ENCODE assay signal across 31 mouse cellular contexts in the genomic region with DNA sequence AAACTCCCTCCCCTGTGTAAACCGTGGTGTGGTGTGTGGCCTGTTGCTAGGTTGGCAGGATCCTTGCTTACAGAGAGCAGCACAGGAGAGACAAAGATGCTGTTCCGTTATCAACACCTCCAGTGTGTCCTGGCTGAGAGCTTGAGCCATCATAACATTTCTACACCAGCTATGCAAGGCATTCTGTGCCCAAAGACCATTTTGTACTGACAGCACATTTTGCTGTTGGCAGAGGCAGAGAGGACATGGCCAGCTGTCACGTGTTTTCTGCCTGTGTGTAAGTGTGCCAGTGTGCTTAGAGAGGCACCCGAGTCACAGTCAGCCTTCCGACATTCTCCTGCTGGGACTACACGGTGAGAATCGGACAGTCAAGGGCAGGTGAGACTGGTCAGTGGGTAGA. TPM values are rescaled to one million over a fixed set of nuclear protein-coding genes. Genes with fewer than 3 reads are reported as not detected.
DNase-seq lines count a peak whose midpoint lies in the region; ATAC-seq and TF ChIP-seq lines count a peak whose summit lies in the region.
"Had no signal": no experiment of that assay in that cellular context is flagged by ENCODE, and none has a peak within 500 bp of the region (broad histone marks: within the 10 kb centered on the region; RNA-seq: fewer than 3 reads in every experiment).

No protein-coding gene starts in this region.

- dilution Hi-C loops in CH12.LX (cut with MboI; ENCODE audit: extremely low pct_ligation_motif_present, extremely low pct_unique_long_range_greater_than_20kb, low sequenced_read_pairs), result no loop called here

- H3K9ac ChIP-seq in heart, adult 2 months (ENCODE audit: low read depth, low read length), result no peak overlapping the region
- no peak overlapping the region for H3K9ac ChIP-seq in CH12.LX (ENCODE audit: insufficient read depth, low read depth)
- H3K9ac ChIP-seq in midbrain, embryonic 15.5 days, result no peak overlapping the region
- H3K9ac ChIP-seq: embryonic facial prominence, embryonic 12.5 days; embryonic facial prominence, embryonic 15.5 days; forebrain, postnatal 0 days; heart, embryonic 13.5 days; hindbrain, embryonic 12.5 days; hindbrain, embryonic 15.5 days had no signal

- H3K27ac ChIP-seq in heart, adult 2 months, result no peak overlapping the region
- H3K27ac ChIP-seq in CH12.LX (ENCODE audit: insufficient read depth, low read depth), result no peak overlapping the region
- H3K27ac ChIP-seq in midbrain, embryonic 15.5 days, result no peak overlapping the region
- H3K27ac ChIP-seq: embryonic facial prominence, embryonic 12.5 days; embryonic facial prominence, embryonic 15.5 days; heart, embryonic 13.5 days; hindbrain, embryonic 12.5 days; hindbrain, embryonic 15.5 days had no signal

- ATAC-seq in frontal cortex, adult (ENCODE audit: low TSS enrichment), result peak; percentile 39; the same call in 1 of the 2 replicates
- ATAC-seq in midbrain, embryonic 15.5 days (replicated peaks), result no peak
- ATAC-seq: forebrain, embryonic 14.5 days; forebrain, postnatal 0 days; intestine, postnatal 0 days; Patski had no signal

- TF ChIP-seq RAD21 in CH12.LX (IDR thresholded peaks at IDR 0.05; ENCODE audit: low read depth, low read length), result no peak

- no peak overlapping the region for H3K4me2 ChIP-seq in CH12.LX (ENCODE audit: insufficient read depth, low read depth, poor library complexity, severe bottlenecking)
- H3K4me2 ChIP-seq in midbrain, embryonic 15.5 days, result no peak overlapping the region
- H3K4me2 ChIP-seq: embryonic facial prominence, embryonic 12.5 days; embryonic facial prominence, embryonic 15.5 days; heart, embryonic 13.5 days; hindbrain, embryonic 12.5 days; hindbrain, embryonic 15.5 days had no signal

- 0 out of 2 replicates have a peak, but pooled peaks have one; percentile 56 for TF ChIP-seq EP300 in heart, adult 2 months (IDR thresholded peaks at IDR 0.05; ENCODE audit: insufficient read depth, low read depth, low read length)
- TF ChIP-seq EP300 in CH12.LX (IDR thresholded peaks at IDR 0.05; ENCODE audit: low read length), result no peak

- in situ Hi-C loops in CH12.LX (cut with MboI; ENCODE audit: low pct_ligation_motif_present, low pct_unique_long_range_greater_than_20kb, low sequenced_read_pairs), result loop anchor here (10.0 kb wide), 1 partner anchor 173 kb away; no protein-coding TSS in a partner anchor

- no peaks in the 10 kb centered on the region for H3K36me3 ChIP-seq in heart, adult 2 months (ENCODE audit: control insufficient read depth, insufficient read depth, low read length)
- H3K36me3 ChIP-seq in CH12.LX (replicated peaks in 1 of 2; ENCODE audit: control insufficient read depth in 1 of 2, insufficient read depth in 1 of 2, low read length in 1 of 2), result no peaks in the 10 kb centered on the region
- H3K36me3 ChIP-seq in midbrain, embryonic 15.5 days (replicated peaks), result no peaks in the 10 kb centered on the region
- H3K36me3 ChIP-seq: embryonic facial prominence, embryonic 12.5 days; embryonic facial prominence, embryonic 15.5 days; G1E; heart, embryonic 13.5 days; hindbrain, embryonic 12.5 days; hindbrain, embryonic 15.5 days had no signal

- no peak for DNase-seq in frontal cortex, postnatal 14 days (ENCODE audit: low spot score in 2 of 2)
- peak in 1 of 2 experiments; percentile 18 for DNase-seq in heart, adult 2 months
- DNase-seq in heart, adult 8-10 months (ENCODE audit: low spot score), result no peak
- DNase-seq in CH12.LX (ENCODE audit: extremely low read depth), result no peak
- DNase-seq: adrenal gland, adult 2 months; adrenal gland, postnatal 14 days; cerebellum, adult 11 months; cerebellum, adult 2 months; cerebellum, adult 9-11 months; cerebellum, postnatal 25 days; forebrain, postnatal 0 days; gastrocnemius, postnatal 10 days; gastrocnemius, postnatal 36 days; kidney, adult 2 months had no signal

- no peak overlapping the region for H3K4me3 ChIP-seq in heart, adult 2 months
- no peak overlapping the region for H3K4me3 ChIP-seq in CH12.LX (replicated peaks in 1 of 3; ENCODE audit: low read depth in 2 of 3, low read length in 2 of 3, poor library complexity in 1 of 3)
- no peak overlapping the region for H3K4me3 ChIP-seq in midbrain, embryonic 15.5 days
- H3K4me3 ChIP-seq: embryonic facial prominence, embryonic 12.5 days; embryonic facial prominence, embryonic 15.5 days; heart, embryonic 13.5 days; hindbrain, embryonic 12.5 days; hindbrain, embryonic 15.5 days had no signal

- no peak for TF ChIP-seq CTCF in heart, adult 2 months (IDR thresholded peaks at IDR 0.05)
- no peak for TF ChIP-seq CTCF in CH12.LX (conservative IDR thresholded peaks at IDR 0.05 in 1 of 2, IDR thresholded peaks at IDR 0.05 in 1 of 2; ENCODE audit: low read depth in 2 of 2, low read length in 2 of 2)

- intact Hi-C loops in heart, adult 2 months (cut with DNase I), result no loop called here

- no peaks in the 10 kb centered on the region for H3K27me3 ChIP-seq in heart, adult 2 months (ENCODE audit: control insufficient read depth, insufficient read depth, low read length)
- peaks cover 26% of the 10 kb centered on the region for H3K27me3 ChIP-seq in CH12.LX (replicated peaks)
- H3K27me3 ChIP-seq in midbrain, embryonic 15.5 days (replicated peaks), result no peaks in the 10 kb centered on the region
- H3K27me3 ChIP-seq: embryonic facial prominence, embryonic 12.5 days; embryonic facial prominence, embryonic 15.5 days; heart, embryonic 13.5 days; hindbrain, embryonic 12.5 days; hindbrain, embryonic 15.5 days had no signal

- H3K9me3 ChIP-seq in CH12.LX (replicated peaks; ENCODE audit: low read length), result peaks cover 5% of the 10 kb centered on the region
- H3K9me3 ChIP-seq in midbrain, embryonic 15.5 days, result no peaks in the 10 kb centered on the region
- H3K9me3 ChIP-seq: embryonic facial prominence, embryonic 12.5 days; embryonic facial prominence, embryonic 15.5 days; G1E; heart, embryonic 13.5 days; hindbrain, embryonic 15.5 days had no signal

- WGBS in heart, adult 2 months, result 57% methylated on average over 7 of the region's 7 CpGs
- 81% methylated on average over 7 of the region's 7 CpGs for WGBS in midbrain, embryonic 15.5 days

- no peak for TF ChIP-seq POLR2A in heart, adult 2 months (IDR thresholded peaks at IDR 0.05; ENCODE audit: insufficient read depth, low read depth, low read length)
- no peak for TF ChIP-seq POLR2A in CH12.LX (IDR thresholded peaks at IDR 0.05; ENCODE audit: low read depth, low read length)

- no peaks in the 10 kb centered on the region for H3K4me1 ChIP-seq in heart, adult 2 months (ENCODE audit: control insufficient read depth, insufficient read depth, low read length)
- H3K4me1 ChIP-seq in CH12.LX (ENCODE audit: control insufficient read depth in 1 of 2, insufficient read depth in 2 of 2), result 0 out of 4 replicates have a peak, but pooled peaks cover 0 to 4% of the 10 kb centered on the region in 2 experiments
- H3K4me1 ChIP-seq in midbrain, embryonic 15.5 days, result no peaks in the 10 kb centered on the region
- H3K4me1 ChIP-seq: embryonic facial prominence, embryonic 12.5 days; heart, embryonic 13.5 days; hindbrain, embryonic 12.5 days; hindbrain, embryonic 15.5 days had no signal

- H3K79me2 ChIP-seq in heart, adult 2 months (replicated peaks; ENCODE audit: control insufficient read depth, insufficient read depth, low read length), result no peaks in the 10 kb centered on the region
- H3K79me2 ChIP-seq in CH12.LX (replicated peaks; ENCODE audit: control insufficient read depth, extremely low read depth, insufficient read depth, poor library complexity, severe bottlenecking), result no peaks in the 10 kb centered on the region

TF ChIP-seq in CH12.LX, 34 proteins besides CTCF, POLR2A, EP300 and RAD21:
- peak; percentile 40; the same call in 1 of the 2 replicates for TF ChIP-seq BHLHE40 (IDR thresholded peaks at IDR 0.05; ENCODE audit: low read depth, low read length)
- TF ChIP-seq TBP (conservative IDR thresholded peaks at IDR 0.05; ENCODE audit: low read depth, low read length), result no peak
- no peak for TF ChIP-seq UBTF (IDR thresholded peaks at IDR 0.05; ENCODE audit: low read depth, low read length)
- no peak for TF ChIP-seq CHD2 (IDR thresholded peaks at IDR 0.05; ENCODE audit: low read length)
- no peak for TF ChIP-seq JUN (IDR thresholded peaks at IDR 0.05; ENCODE audit: insufficient read depth, low read depth, low read length)

RNA-seq across cellular contexts. Expression of gene Mobp, which starts 52.2 kb away (rescaled TPM):
- total RNA-seq in heart, adult 2 months (2021), result not detected
- polyA plus RNA-seq in heart, adult 2 months (2012; rRNA removed), result 0.09 TPM in 1 of 2 replicates, not detected in the other
- under 1 TPM in 3 of 4 experiments, not detected in 1; 0.16 to 0.53 (median 0.33) TPM for total RNA-seq in heart, adult 8-10 months (2022)
- total RNA-seq in CH12.LX (2012; rRNA removed) (not detected in 2 replicates), CH12.LX (2014; rRNA removed) (not detected in 2 replicates)
- 0.17 TPM in 1 of 2 replicates, not detected in the other for polyA plus RNA-seq in CH12.LX (2012; ENCODE audit: insufficient read length, low read depth)
- polyA plus RNA-seq in midbrain, embryonic 15.5 days (2015; fragmentation: Nextera tagmentation; extraction: Ambion mirVana), result not detected in 2 replicates
- total RNA-seq: adrenal gland, postnatal 14 days; adrenal gland, postnatal 4 days; common myeloid progenitor, adult 5-6 weeks; forebrain, postnatal 0 days; gastrocnemius, adult 18-20 months; gastrocnemius, postnatal 36 days; granulocyte monocyte progenitor cell, adult 5-6 weeks; hematopoietic stem cell, adult 5-6 weeks had no signal
- polyA plus RNA-seq: adrenal gland, adult 2 months; G1E; heart, embryonic 13.5 days; hindbrain, embryonic 12.5 days; intestine, embryonic 14.5 days; kidney, adult 2 months; Patski had no signal
